17 mouse cellular contexts compared by ENCODE assay signal in genomic region chr2:73987441-73988105, GRCm38 (mm10).
DNase-seq lines count a peak whose midpoint lies in the region; ATAC-seq and TF ChIP-seq lines count a peak whose summit lies in the region.
"Had no signal": no experiment of that assay in that cellular context is flagged by ENCODE, and none has a peak within 500 bp of the region (broad histone marks: within the 10 kb centered on the region; RNA-seq: fewer than 3 reads in every experiment).

No protein-coding gene starts in this region.

- no peak for TF ChIP-seq CTCF in forebrain, postnatal 0 days (IDR thresholded peaks at IDR 0.05; ENCODE audit: low read depth)
- TF ChIP-seq CTCF in midbrain, postnatal 0 days (IDR thresholded peaks at IDR 0.05), result no peak

- 70% methylated on average over 10 of the region's 10 CpGs for WGBS in forebrain, postnatal 0 days
- WGBS in forebrain, embryonic 13.5 days, result 90% methylated on average over 10 of the region's 10 CpGs
- 87% methylated on average over 10 of the region's 10 CpGs for WGBS in midbrain, postnatal 0 days
- WGBS in midbrain, embryonic 13.5 days, result 90% methylated on average over 10 of the region's 10 CpGs

- H3K27me3 ChIP-seq in forebrain, postnatal 0 days (ENCODE audit: insufficient read depth, low read length), result no peaks in the 10 kb centered on the region
- H3K27me3 ChIP-seq in forebrain, embryonic 13.5 days, result no peaks in the 10 kb centered on the region
- peaks cover 4% of the 10 kb centered on the region; the same call in 1 of the 2 replicates for H3K27me3 ChIP-seq in midbrain, postnatal 0 days (ENCODE audit: insufficient read depth, low read length)
- H3K27me3 ChIP-seq in midbrain, embryonic 13.5 days, result peaks cover 5% of the 10 kb centered on the region; the same call in 1 of the 2 replicates
- H3K27me3 ChIP-seq: CH12.LX had no signal

- H3K27ac ChIP-seq in forebrain, postnatal 0 days (ENCODE audit: low read depth, low read length), result no peak overlapping the region
- H3K27ac ChIP-seq in forebrain, embryonic 13.5 days, result no peak overlapping the region
- no peak overlapping the region for H3K27ac ChIP-seq in midbrain, postnatal 0 days (ENCODE audit: low read depth, low read length)
- no peak overlapping the region for H3K27ac ChIP-seq in midbrain, embryonic 13.5 days
- H3K27ac ChIP-seq: embryonic facial prominence, embryonic 12.5 days; hindbrain, embryonic 13.5 days; kidney, postnatal 0 days had no signal

- H3K4me3 ChIP-seq in forebrain, postnatal 0 days (ENCODE audit: low read depth, low read length), result no peak overlapping the region
- no peak overlapping the region for H3K4me3 ChIP-seq in forebrain, embryonic 13.5 days
- no peak overlapping the region for H3K4me3 ChIP-seq in midbrain, postnatal 0 days (ENCODE audit: low read depth, low read length)
- H3K4me3 ChIP-seq in midbrain, embryonic 13.5 days (replicated peaks), result no peak overlapping the region
- H3K4me3 ChIP-seq: embryonic facial prominence, embryonic 12.5 days; hindbrain, embryonic 13.5 days had no signal

- ATAC-seq in forebrain, postnatal 0 days, result 0 out of 2 replicates have a peak, but pooled peaks have one; percentile 23
- no peak for ATAC-seq in forebrain, embryonic 13.5 days
- ATAC-seq in midbrain, postnatal 0 days (ENCODE audit: low FRiP score), result no peak
- no peak for ATAC-seq in midbrain, embryonic 13.5 days
- no peak for ATAC-seq in megakaryocyte-erythroid progenitor cell, adult 5-6 weeks (replicated peaks; ENCODE audit: low FRiP score, low TSS enrichment, poor library complexity, severe bottlenecking)
- ATAC-seq: intestine, embryonic 16.5 days had no signal

- H3K9me3 ChIP-seq in forebrain, postnatal 0 days (ENCODE audit: low read length), result no peaks in the 10 kb centered on the region
- no peaks in the 10 kb centered on the region for H3K9me3 ChIP-seq in forebrain, embryonic 13.5 days (replicated peaks)
- no peaks in the 10 kb centered on the region for H3K9me3 ChIP-seq in midbrain, postnatal 0 days (ENCODE audit: low read length)
- H3K9me3 ChIP-seq in midbrain, embryonic 13.5 days, result no peaks in the 10 kb centered on the region
- H3K9me3 ChIP-seq: embryonic facial prominence, embryonic 12.5 days; hindbrain, embryonic 13.5 days had no signal

- no peak overlapping the region for H3K9ac ChIP-seq in forebrain, postnatal 0 days
- no peak overlapping the region for H3K9ac ChIP-seq in forebrain, embryonic 13.5 days
- no peak overlapping the region for H3K9ac ChIP-seq in midbrain, postnatal 0 days (replicated peaks; ENCODE audit: low read length, poor library complexity, severe bottlenecking)
- no peak overlapping the region for H3K9ac ChIP-seq in midbrain, embryonic 13.5 days (replicated peaks)
- H3K9ac ChIP-seq: embryonic facial prominence, embryonic 12.5 days; hindbrain, embryonic 13.5 days had no signal

- 0 out of 2 replicates have a peak, but pooled peaks cover 7% of the 10 kb centered on the region for H3K4me1 ChIP-seq in forebrain, postnatal 0 days (ENCODE audit: insufficient read depth)
- H3K4me1 ChIP-seq in forebrain, embryonic 13.5 days, result 0 out of 2 replicates have a peak, but pooled peaks cover 4% of the 10 kb centered on the region
- no peaks in the 10 kb centered on the region for H3K4me1 ChIP-seq in midbrain, postnatal 0 days (ENCODE audit: insufficient read depth, low read length)
- no peaks in the 10 kb centered on the region; the same call in 1 of the 2 replicates for H3K4me1 ChIP-seq in midbrain, embryonic 13.5 days (replicated peaks)
- H3K4me1 ChIP-seq: embryonic facial prominence, embryonic 12.5 days had no signal

- H3K4me2 ChIP-seq in forebrain, postnatal 0 days (ENCODE audit: low read depth), result no peak overlapping the region
- no peak overlapping the region for H3K4me2 ChIP-seq in forebrain, embryonic 13.5 days
- H3K4me2 ChIP-seq in midbrain, postnatal 0 days (ENCODE audit: low read depth, low read length, poor library complexity, severe bottlenecking), result no peak overlapping the region
- H3K4me2 ChIP-seq in midbrain, embryonic 13.5 days (replicated peaks), result no peak overlapping the region
- H3K4me2 ChIP-seq: embryonic facial prominence, embryonic 12.5 days; hindbrain, embryonic 13.5 days; midbrain, embryonic 11.5 days had no signal

- peak; percentile 70 for DNase-seq in forebrain, postnatal 0 days
- DNase-seq in midbrain, postnatal 0 days (ENCODE audit: low spot score), result peak; percentile 21
- DNase-seq in cerebellum, postnatal 14 days, result peak; percentile 48 to 74
- DNase-seq in adrenal gland, postnatal 36 days, result no peak
- DNase-seq in testis, postnatal 14 days (ENCODE audit: low spot score), result no peak
- DNase-seq: adrenal gland, postnatal 14 days; gastrocnemius, postnatal 10 days; lung, postnatal 36 days had no signal

- no peaks in the 10 kb centered on the region for H3K36me3 ChIP-seq in forebrain, postnatal 0 days (ENCODE audit: insufficient read depth)
- no peaks in the 10 kb centered on the region for H3K36me3 ChIP-seq in forebrain, embryonic 13.5 days (ENCODE audit: poor library complexity, severe bottlenecking)
- no peaks in the 10 kb centered on the region for H3K36me3 ChIP-seq in midbrain, postnatal 0 days (ENCODE audit: insufficient read depth, low read length)
- H3K36me3 ChIP-seq in midbrain, embryonic 13.5 days, result no peaks in the 10 kb centered on the region
- H3K36me3 ChIP-seq: embryonic facial prominence, embryonic 12.5 days; hindbrain, embryonic 13.5 days had no signal

Comparison
In these comparisons a context has a peak if more than half of its experiments do, and no peak if none do; other contexts are left out.
1. DNase-seq: peak in forebrain, postnatal 0 days (single experiment), midbrain, postnatal 0 days (single experiment) and cerebellum, postnatal 14 days (2 of 2); none in adrenal gland, postnatal 36 days (0 of 2) and testis, postnatal 14 days (single experiment).